Mouse (Mus musculus) Patski (cell line): Measurements from ENCODE around the gene Itpr1. TPM values are rescaled to one million over a fixed set of nuclear protein-coding genes. Genes with fewer than 3 reads are reported as not detected.
A peak's percentile ranks its signal among the peaks of the same experiment; 100 is the strongest.

Experiments
- ATAC-seq: fragments of 100-300 bp; one replicate; pipeline ENCODE4 v1.8.0; 2021
- CTCF ChIA-PET: fragments of 350-600 bp; sonication (Branson Sonifier 250); formaldehyde crosslinking; loops from one replicate; lab custom pipeline; 2022; ENCODE audit warnings: inconsistent platforms; lab: Charles Lee
- POLR2A ChIA-PET: fragments of 350-600 bp; sonication (Branson Sonifier 250); formaldehyde crosslinking; loops from one replicate; lab custom pipeline; 2022; ENCODE audit warnings: antibody characterized with exemption, inconsistent platforms; lab: Charles Lee
- DNase-seq: peaks from one replicate; pipeline ENCODE4 v3.0.0-alpha.2; 2011; ENCODE audit warnings: low read depth, low spot score
- H3K27me3 ChIP-seq: fragments of 371-371 bp; one replicate; pipeline ENCODE4 v1.5.1; 2021
- CTCF ChIP-seq: fragments of 100-300 bp; IDR thresholded peaks from one replicate; pipeline ENCODE4 v1.5.1; 2021
- in situ Hi-C: fragments of 300-500 bp; cut with MboI; formaldehyde crosslinking; loops from 3 replicates; pipeline ENCODE4 v1.11.1; 2018; ENCODE audit warnings: low pct_unique_long_range_greater_than_20kb, mixed read lengths
- polyA plus RNA-seq: library from polyadenylated mRNA; unstranded; gene quantifications from one replicate; pipeline ENCODE4 v1.2.3, GENCODE M21; 2021

Gene Itpr1
- polyA plus RNA-seq, 1 experiment from 2014 or later: 67.1 TPM

DNA sequence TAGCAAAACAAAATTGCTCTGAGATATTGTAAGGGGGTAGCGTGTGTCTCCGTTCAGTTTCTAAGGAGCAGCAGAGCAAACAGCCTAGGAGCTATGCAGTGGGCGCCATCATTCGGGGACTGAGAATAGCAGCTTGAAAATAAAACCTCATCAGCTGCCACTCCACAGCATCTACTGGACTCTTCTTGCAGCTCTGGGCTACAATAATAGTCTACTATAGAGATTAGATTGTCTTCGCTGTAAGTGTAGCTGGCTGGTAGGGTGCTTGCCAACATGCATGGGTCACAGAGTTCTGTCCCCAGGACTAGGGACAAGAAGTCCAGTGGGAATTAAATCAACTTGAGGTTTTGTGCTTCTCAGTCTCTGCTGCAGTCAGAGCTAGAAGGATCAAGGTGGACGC, 14.6 kb downstream of the Itpr1 start:
- no peaks in the 10 kb centered on the region for H3K27me3 ChIP-seq
- in situ Hi-C loops: no loop called here
- CTCF ChIA-PET: interaction anchor here (1.3 to 1.6 kb wide), 2 partner anchors 11 to 129 kb away, joined by 4 read pairs; no protein-coding TSS in a partner anchor
- TF ChIP-seq CTCF: no peak
- POLR2A ChIA-PET: interaction anchor here (0.7 kb wide), 1 partner anchor 13 kb away, joined by 3 read pairs; no protein-coding TSS in a partner anchor
- ATAC-seq (no peak), DNase-seq (no peak)

GRCm38 (mm10) chr6:108228048-108228447, 15.2 kb downstream of the Itpr1 start:
- ATAC-seq: no peak
- POLR2A ChIA-PET: interaction anchor here (0.6 to 0.7 kb wide), 2 partner anchors 14 to 89 kb away, joined by 3 to 7 read pairs; no protein-coding TSS in a partner anchor
- in situ Hi-C loops: no loop called here
- CTCF ChIA-PET: interaction anchor here (1.3 to 1.6 kb wide), 3 partner anchors 12 to 130 kb away, joined by 4 read pairs; no protein-coding TSS in a partner anchor
- no peak for DNase-seq
- H3K27me3 ChIP-seq: no peaks in the 10 kb centered on the region
- TF ChIP-seq CTCF: no peak

DNA sequence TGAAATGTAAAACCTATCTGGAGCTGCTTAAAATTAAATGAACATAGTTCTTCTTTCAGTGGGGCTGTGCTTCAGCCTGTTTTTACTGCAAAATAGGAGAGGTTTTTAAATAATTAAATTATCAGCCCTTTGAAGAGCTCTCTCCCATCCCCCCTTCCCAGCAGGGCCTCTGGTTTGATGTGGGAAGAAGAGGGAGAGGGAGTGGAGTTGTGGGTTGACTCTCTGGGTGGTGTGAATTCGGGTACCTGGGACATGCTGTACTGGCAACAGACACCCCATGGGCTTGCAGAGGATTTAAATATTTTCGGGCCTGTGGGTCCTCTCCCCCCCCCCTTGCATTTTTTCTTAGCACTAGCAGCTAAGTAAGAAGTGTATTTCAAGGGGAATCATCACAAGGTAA, 15.7 kb downstream of the Itpr1 start:
- no peak for TF ChIP-seq CTCF
- ChIA-PET CTCF (interaction anchor here (1.3 to 1.6 kb wide), 2 partner anchors 12 to 130 kb away, joined by 4 read pairs; no protein-coding TSS in a partner anchor), POLR2A (interaction anchor here (0.6 to 1.2 kb wide), 4 partner anchors 14 to 111 kb away, joined by 3 to 7 read pairs (median 3); no protein-coding TSS in a partner anchor)
- in situ Hi-C loops: no loop called here
- no peak for ATAC-seq
- no peaks in the 10 kb centered on the region for H3K27me3 ChIP-seq
- DNase-seq: no peak

DNA sequence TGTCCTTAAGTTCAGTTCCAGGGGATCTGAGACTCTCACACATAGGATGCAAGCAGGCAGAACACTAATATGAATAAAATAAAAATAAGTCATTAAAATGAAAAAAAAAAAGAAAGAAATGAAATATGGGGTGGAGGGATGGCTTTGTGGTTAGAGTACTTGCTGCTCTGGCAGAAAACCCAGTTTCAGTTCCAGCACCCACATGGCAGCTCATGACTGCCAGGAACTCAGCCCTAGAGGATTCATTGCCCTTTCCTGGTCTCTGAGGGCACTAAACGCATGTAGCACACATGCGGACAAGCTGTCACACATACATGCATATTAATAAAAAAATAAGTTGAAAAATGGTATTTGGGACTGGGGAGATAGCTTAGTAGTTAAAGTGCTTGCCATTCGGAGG, 17.7 kb downstream of the Itpr1 start:
- ChIA-PET CTCF (interaction anchor here (1.5 to 2.9 kb wide), 2 partner anchors 18 to 132 kb away, joined by 5 to 8 read pairs; partner anchors contain the start of gene Itpr1), POLR2A (no interaction called here)
- no peaks in the 10 kb centered on the region for H3K27me3 ChIP-seq
- in situ Hi-C loops: no loop called here
- TF ChIP-seq CTCF: no peak
- ATAC-seq (no peak), DNase-seq (no peak)

GRCm38 (mm10) chr6:108231892-108232710, 19.2 kb downstream of the Itpr1 start:
- DNase-seq (no peak), ATAC-seq (no peak)
- POLR2A ChIA-PET: interaction anchor here (0.9 to 1.1 kb wide), 2 partner anchors 15 to 18 kb away, joined by 3 to 4 read pairs; no protein-coding TSS in a partner anchor
- CTCF ChIA-PET: interaction anchor here (1.5 to 2.9 kb wide), 3 partner anchors 10 to 134 kb away, joined by 5 to 10 read pairs (median 8); partner anchors contain the start of gene Itpr1
- in situ Hi-C loops: no loop called here
- TF ChIP-seq CTCF: no peak
- no peaks in the 10 kb centered on the region for H3K27me3 ChIP-seq

GRCm38 (mm10) chr6:108233070-108233469, 20.2 kb downstream of the Itpr1 start:
- in situ Hi-C loops: no loop called here
- no peak for DNase-seq
- TF ChIP-seq CTCF: no peak
- H3K27me3 ChIP-seq: no peaks in the 10 kb centered on the region
- ChIA-PET POLR2A (interaction anchor here (0.6 kb wide), 1 partner anchor 10 kb away, joined by 4 read pairs; no protein-coding TSS in a partner anchor), CTCF (interaction anchor here (1.6 to 2.9 kb wide), 2 partner anchors 9 to 20 kb away, joined by 8 to 10 read pairs; partner anchors contain the start of gene Itpr1)
- ATAC-seq: no peak

GRCm38 (mm10) chr6:108234536-108234935, 21.6 kb downstream of the Itpr1 start:
- ChIA-PET CTCF (no interaction called here), POLR2A (interaction anchor here (1.2 kb wide), 1 partner anchor 21 kb away, joined by 3 read pairs; the partner anchor contains the start of gene Itpr1)
- ATAC-seq (peak; percentile 93), DNase-seq (no peak)
- no peaks in the 10 kb centered on the region for H3K27me3 ChIP-seq
- in situ Hi-C loops: no loop called here
- TF ChIP-seq CTCF: no peak

GRCm38 (mm10) chr6:108235680-108236123, 22.8 kb downstream of the Itpr1 start:
- no peak for ATAC-seq
- DNase-seq: no peak

GRCm38 (mm10) chr6:108236411-108236921, 23.6 kb downstream of the Itpr1 start:
- no peak for DNase-seq
- ATAC-seq: no peak
- CTCF ChIA-PET: no interaction called here

More at GRCm38 (mm10) chr6:108235680-108236123, 22.8 kb downstream of the Itpr1 start:
- POLR2A ChIA-PET: interaction anchor here (1.1 kb wide), 1 partner anchor 9 kb away, joined by 3 read pairs; no protein-coding TSS in a partner anchor
- in situ Hi-C loops: no loop called here
- H3K27me3 ChIP-seq: no peaks in the 10 kb centered on the region
- TF ChIP-seq CTCF: no peak
- CTCF ChIA-PET: no interaction called here

DNA sequence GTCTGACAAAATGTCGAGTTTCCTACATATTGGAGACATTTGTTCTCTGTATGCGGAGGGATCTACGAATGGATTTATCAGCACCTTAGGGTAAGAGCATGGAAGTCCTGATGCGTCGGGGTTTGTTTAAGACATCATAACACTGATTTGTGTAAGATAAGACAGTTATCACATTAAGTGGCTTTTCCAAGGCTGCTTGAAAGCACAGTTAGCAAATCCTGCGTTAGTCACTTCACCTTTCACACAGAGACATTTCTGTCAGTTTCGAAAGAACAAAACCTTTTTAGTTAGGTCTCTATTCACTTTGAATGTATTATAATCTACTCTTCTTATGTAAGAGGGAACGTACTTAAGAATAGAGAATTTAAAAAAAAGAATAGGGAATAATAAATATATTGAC, 24.1 kb downstream of the Itpr1 start:
- no peak for DNase-seq
- ATAC-seq: no peak
- ChIA-PET CTCF (no interaction called here), POLR2A (interaction anchor here (0.6 kb wide), 1 partner anchor 13 kb away, joined by 6 read pairs; no protein-coding TSS in a partner anchor)
- no peaks in the 10 kb centered on the region for H3K27me3 ChIP-seq
- in situ Hi-C loops: no loop called here
- TF ChIP-seq CTCF: no peak

More at GRCm38 (mm10) chr6:108236411-108236921, 23.6 kb downstream of the Itpr1 start:
- POLR2A ChIA-PET: interaction anchor here (0.6 to 1.1 kb wide), 2 partner anchors 8 to 12 kb away, joined by 3 to 6 read pairs; no protein-coding TSS in a partner anchor
- in situ Hi-C loops: no loop called here
- TF ChIP-seq CTCF: no peak
- no peaks in the 10 kb centered on the region for H3K27me3 ChIP-seq
